Mouse (Mus musculus): ENCODE data around the gene Cbx3.
A peak's percentile ranks its signal among the peaks of the same experiment; 100 is the strongest.
"Not testable (repeated sequence)": the region's sequence is repeated elsewhere in the genome, so short reads cannot be mapped to it uniquely, and the experiment has no call there.

Gene Cbx3

DNA sequence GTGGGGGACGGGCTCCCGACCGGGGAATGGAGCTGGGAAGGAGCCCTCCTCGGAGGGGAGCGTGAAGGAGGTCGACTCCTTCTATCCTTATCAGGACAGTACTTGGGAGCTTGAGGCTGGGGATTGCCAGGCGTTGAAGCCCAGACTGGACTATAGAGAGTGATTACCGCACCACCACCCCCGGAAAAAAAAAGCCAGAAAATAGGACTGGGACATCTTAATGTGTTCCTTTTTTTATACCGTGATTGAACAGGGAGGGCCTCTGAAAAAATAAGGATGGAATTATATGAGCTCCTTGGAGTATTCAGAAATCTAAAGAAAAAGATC lies 982 bp downstream of the Cbx3 start:
- DNase-seq, result no peak

DNA sequence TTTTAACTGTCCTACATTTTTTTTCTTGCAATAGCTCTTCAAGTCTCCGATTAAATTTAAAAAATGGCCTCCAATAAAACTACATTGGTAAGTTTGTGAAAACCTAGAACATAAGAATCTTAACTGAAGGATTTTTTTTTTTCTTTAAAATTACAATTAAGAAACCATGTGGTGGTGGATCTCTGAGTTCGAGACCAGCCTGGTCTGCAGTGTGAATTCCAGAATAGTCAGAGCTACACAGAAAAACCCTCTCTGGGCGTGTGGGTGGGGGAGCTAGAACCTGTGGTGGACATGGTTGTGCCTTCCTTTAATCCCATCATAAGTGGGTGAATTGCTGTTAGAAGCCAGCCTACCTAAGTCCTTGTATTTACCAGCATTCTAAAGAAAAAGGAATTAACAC lies 1.6 kb downstream of the Cbx3 start:
- DNase-seq, result no peak

DNA sequence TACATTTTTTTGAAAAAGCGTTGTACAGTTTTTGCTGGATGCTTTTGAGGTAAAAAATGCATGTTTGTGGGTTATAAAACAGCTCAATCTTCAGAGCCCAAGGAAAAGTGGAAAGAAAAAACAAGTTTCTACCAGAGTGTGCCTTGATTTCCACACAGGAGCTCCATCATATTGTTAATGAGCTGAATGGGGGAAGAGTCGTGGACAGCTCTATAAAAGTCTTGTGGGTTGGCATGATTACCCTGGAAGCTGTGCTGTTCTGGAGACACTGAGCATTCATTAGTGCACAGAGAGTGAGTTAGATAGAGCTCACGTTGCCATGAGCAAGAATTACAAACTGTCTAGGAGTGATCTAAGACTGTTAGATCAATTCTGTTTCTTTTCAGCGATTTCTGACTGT lies 2.1 kb downstream of the Cbx3 start:
- DNase-seq, result no peak

DNA sequence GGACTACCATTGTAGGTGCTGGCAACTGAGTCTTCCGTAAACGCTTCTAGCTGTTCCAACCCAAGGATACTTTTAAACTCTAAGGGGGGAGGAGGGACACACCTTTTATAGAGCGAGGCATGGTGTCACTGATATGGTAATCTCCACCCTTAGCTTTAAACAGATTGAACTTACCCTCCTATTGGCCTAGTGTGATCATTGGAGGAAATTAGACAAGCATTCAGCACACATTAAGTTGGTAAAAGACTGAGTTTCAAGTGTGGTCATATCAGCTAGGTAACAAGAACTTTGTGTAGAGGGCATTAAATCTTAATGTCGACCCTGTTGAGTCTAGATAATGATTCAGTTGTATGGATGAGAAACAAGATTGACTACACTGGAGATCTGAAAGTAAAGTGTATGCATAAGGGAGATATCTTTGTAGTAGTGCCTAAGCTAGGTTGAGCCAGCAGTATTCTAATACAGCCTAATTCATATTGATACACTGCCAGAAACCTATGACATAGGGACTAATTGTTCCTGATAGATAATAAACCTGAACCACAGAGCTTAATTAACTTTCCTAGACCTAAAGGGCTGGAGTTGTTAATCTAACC lies 9.1 kb downstream of the Cbx3 start:
- no peak for DNase-seq

DNA sequence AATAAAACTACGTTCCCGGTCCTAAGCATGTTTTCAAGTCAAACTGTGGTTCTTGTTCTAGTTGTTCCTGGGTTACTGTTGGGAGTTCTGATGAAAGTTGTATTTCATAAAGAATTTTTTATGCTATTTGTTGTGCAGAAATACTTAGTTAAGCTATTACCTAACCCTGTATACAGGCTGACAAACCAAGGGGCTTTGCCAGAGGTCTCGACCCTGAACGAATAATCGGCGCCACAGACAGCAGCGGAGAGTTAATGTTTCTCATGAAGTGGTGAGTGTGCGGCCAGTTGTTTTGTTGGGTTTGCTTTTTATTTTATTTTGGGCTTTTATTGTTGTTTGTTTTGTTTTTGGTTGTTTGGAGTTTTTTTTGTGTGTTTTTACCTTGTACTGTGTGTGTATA lies 11.4 kb downstream of the Cbx3 start:
- DNase-seq, result no peak

DNA sequence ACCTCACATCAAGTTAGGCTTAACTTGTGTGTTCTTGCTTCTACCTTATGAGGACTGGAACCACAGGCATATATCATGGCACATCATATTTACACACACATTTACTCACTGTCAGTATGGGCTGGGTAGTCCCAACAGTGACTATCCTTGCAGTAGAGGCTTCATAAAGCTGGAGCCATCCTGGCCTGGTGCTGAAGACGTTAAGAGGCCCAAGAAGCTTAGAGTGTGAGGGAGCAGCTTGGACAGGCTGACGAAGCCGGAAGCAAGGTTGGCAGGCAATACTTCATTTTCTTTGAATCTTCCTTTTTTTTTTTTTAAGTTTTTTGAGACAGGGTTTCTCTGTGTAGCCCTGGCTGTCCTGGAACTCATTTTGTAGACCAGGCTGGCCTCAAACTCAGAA lies 13.7 kb downstream of the Cbx3 start:
- no peak for DNase-seq

DNA sequence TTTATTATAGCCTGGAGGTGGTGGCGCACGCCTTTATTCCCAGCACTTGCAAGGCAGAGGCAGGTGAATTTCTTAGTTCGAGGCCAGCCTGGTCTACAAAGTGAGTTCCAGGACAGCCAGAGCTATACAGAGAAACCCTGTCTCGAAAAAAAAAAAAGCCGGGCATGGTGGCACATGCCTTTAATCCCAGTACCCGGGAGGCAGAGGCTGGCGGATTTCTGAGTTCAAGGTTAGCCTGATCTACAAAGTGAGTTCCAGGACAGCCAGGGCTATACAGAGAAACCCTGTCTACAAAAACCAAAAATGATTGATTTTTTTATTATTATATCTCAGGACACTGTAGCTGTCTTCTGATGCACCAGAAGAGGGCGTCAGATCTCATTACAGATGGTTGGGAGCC lies 14.4 kb downstream of the Cbx3 start:
- not testable (repeated sequence) for DNase-seq

DNA sequence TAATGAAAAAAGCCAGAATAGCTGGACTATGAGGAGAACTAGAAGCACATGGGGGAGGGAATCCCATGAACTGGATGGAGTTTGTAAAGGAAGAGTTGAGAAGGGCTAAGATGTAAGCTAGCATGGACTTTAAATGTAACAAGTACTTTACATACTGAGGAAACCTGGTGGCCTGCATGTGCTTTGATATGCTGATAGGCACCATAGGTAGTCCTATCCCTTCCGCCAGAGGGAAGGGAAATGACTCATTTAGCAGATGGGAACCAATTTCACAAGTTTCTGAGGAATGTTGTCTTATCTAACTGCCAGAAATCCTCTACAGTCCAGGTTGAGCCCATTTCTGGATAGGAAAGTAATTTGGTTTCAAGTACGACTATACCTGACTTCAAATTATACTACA lies 15.5 kb downstream of the Cbx3 start:
- no peak for DNase-seq

DNA sequence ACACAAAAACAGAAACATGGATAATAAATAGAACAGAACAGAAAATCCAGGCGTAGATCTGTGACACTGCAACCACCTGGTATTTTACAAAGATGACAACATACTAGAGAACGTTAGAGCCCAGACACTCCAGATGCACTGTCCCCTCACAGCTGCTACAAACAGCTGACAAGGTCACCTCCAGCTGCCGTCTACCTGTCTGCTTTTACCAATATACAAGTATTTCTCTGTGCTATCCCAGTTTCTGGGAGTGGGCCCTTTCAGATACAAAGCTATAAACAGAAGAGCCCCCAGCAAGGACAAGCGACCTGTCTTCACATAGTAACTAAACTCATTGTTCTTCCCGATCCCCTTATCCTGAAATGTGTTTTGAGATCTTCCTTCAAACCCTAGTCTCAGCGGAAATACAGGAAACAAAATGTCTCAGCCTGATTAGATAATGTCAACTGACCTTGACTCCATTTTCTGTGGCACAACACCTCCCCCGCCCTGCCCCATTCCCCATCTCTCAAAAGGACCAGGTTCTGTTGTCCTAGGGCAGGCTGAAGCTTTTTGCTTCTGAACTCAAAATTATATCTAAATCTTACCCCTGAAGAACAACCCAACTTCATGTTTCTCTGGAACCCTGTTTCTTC lies 16.0 kb downstream of the Cbx3 start:
- DNase-seq, result no peak

DNA sequence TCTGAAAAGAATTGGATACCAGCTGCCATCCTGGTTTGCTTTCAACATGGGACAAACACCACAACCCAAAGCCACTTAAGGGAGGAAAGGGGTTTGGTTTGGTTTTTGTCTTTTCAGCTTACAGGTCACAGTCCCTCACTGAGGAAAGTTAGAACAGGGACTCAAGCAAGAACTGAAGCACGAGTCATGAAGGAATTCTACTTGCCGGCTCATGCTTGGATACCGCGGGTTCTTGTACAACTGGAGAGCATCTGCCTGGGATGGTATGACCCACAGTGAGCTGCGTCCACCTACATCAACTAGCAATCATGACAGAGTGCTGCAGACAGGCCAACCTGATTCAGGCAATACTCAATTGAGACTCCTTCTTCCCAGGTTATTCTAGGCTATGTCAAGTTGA lies 16.6 kb downstream of the Cbx3 start:
- DNase-seq, result no peak

DNA sequence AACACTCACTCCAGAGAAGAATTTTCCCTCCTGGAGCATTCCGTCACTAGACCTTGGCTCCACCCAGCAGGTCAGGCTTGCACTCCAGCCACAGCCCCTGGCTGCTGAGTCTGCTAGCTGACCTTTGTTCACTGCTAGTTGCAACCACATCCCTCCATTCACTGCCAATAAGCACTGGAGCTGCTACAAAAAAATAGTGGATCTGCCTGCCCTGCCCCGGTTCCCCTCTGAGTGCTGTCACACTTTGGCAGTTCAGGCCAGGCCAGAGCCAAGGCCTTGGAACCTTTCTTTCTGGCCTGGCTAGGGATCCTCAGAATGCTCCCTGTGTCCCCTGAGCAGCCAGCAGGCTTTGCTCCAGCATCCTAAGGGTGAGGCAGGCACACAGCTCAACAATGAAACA lies 19.6 kb downstream of the Cbx3 start:
- DNase-seq, result no peak

DNA sequence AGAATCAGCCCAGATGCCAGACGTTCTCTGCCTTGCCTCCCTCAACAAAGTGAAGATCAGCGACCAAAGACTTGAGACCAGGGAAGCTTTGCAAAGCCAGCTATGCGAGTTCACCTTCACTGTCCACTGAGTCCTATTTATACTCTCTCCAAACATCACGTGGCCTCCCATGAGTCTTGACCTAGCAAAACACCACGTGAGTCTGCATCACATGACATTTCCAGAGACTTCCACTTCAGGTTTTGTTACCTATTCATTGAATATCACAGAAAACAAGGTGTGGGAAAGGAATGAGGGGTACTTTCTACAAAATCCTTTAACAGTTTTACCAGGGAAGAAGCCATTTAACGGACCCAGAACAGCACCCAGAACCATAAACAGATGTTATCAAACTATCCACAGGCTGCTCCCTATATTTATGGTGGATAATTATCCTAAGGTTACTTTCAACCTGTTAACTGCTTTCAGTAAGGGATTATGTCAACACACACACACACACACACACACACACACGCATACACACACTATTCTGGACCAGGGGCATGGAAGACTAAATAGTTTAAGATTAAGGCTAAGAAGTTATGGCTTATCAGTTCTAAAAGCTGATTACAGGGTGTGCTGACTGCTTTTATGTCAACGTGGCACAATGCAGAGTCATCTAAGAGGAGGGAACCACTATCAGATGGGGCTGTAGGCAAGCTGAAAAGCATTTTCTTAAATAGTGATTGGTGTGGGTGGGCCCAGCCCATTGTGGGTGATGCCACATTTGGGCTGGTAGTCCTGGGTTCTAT lies 27.4 kb downstream of the Cbx3 start:
- no peak for DNase-seq

DNA sequence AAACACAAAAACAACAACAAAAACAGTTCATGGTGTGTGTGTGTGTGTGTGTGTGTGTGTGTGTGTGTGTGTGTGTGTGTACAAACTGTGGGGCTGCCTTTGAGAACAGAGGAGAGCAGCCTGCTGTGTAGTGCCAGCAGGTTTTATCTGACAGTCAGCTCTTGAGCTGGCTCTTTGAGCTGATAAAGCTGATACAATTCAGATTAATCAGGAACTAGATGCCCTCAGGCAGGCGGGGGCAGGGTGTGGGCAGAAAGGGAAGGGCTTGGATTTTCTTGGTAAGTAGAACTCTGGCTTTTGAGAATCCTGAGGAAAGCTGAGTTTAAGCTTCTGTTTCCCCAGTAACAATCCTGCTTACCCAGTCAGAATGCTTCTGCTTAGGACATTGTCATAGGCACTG lies 35.5 kb downstream of the Cbx3 start:
- DNase-seq, result no peak

DNA sequence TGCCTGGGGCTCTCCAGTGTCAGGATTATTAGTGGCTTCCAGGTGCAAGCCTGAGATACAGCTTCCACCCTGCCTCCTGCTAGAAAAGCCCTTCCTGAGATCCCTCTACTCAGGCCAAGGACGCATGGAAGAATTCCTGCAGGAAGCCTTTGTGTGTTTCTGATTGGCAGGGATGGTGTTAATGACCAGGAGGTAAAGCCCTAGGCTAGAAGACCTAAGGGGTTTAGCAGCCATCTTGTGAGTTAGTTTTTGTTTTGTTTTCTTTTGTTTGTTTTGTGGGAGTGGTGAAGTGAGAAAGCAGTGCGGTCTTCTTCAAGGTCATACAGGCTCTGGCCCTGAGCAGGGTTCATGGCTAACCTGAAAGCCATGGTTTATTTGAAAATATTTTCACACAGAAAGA lies 37.4 kb downstream of the Cbx3 start:
- DNase-seq, result no peak

DNA sequence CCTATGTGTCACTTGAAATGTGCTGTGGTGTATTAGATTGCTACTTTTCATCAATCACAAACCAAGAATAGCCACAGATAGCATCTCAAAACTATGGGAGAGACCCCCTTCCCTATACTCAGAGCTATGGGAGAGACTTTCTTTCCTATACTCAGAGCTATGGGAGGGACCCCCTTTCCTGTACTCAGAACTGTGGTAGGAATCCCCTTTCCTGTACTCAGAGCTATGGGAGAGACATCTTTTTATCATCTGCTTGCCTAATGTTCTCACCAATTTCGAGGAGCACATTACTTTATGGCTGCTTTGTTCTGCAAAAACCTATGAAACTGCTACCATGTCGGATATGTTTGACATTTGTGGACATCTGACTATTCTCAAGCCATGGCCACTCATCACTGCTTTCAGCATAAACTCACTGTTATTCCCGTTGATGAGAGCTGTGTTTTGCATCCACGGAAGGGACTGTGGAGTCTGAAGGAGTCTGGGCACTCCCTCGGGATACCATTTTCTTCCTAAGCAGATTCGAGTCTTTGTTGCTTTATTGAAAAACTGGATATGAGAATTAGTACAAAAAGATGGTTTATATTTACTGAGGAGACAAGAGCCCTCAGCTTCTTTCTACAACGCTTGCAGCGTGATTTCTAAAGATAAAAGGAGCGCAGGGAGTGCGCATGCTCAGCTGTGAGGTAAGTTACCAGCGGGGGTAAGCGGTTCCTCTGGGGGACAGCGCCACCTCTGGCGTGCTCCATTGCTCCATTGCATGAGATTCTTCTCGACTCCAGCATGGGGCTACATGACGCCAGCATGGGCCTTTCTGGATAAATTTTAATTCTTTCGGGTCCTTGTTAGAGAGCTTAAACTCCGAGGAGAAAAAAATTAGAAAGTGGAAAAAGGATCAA lies 38.8 kb downstream of the Cbx3 start:
- peak; percentile 55 for DNase-seq

DNA sequence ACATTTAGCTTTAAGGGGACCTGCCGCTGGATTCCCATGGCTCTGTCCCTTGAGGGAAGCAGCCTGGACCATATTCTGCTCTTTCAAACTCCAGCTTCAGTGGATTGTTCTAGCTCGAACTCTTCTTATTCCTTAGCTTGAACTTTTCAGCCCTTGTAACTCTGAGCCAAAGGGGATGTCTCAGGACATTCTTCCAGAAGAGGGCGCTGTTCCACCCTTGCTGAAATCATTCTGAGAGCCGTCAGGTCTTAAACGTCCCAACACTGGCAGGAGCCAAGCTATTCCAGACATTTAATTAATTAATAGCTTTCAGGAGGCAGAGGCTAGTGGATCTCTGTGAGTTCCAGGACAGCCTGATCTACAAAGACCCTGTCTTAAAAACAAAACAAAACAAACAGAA lies 39.9 kb downstream of the Cbx3 start:
- no peak for DNase-seq

DNA sequence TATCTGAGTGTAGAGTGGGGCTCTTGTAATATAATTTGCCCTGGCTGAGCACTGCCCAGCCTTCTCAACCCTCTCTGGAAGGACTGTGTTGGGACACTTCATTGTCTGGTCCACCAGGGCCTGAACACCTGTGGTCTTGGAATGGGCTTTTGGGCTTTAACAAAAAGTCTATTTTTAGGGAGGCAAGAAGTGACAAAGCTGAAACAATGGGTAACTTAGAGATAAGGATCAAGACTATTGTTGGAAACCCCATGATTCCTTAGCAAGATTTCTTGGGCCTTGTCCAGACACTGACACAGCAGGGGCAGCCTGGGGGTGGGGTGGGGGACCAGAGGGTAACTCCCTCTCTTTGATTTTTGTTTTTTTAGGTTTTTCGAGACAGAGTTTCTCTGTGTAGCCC lies 40.8 kb downstream of the Cbx3 start:
- no peak for DNase-seq

DNA sequence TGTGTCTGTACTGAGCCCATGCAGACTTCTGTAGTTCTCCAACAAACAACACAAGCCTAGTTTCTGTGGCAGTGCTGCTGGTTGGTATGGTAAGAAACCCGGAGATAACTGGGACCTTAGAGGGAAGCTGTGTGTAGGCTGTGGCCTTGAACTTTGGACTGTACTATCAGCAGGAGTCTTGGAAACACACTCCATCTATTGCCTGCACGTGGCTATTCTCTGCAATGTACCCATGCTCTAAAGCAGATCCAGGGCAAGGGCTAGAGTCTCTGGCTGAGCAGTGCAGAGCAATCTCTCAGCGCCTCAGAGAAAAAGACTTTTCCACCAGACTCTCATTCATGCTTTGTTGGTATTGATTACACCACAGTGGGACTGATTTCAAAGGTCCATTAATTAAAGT lies 43.6 kb downstream of the Cbx3 start:
- DNase-seq, result no peak

DNA sequence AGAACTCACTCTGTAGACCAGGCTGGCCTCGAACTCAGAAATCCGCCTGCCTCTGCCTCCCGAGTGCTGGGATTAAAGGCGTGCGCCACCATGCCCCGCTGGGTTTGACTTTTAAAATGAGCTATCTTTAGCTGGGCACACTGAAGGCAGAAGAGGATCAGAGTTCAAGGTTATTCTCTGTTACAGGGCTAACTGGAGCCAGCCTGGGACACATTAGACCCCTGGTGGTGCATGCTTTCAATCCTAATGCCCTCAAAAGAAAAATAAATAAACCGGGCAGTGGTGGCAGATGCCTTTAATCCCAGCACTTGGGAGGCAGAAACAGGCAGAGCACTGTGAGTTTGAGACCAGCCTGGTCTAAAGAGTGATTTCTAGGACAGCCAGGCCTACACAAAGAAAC lies 44.7 kb downstream of the Cbx3 start:
- DNase-seq, result no peak

DNA sequence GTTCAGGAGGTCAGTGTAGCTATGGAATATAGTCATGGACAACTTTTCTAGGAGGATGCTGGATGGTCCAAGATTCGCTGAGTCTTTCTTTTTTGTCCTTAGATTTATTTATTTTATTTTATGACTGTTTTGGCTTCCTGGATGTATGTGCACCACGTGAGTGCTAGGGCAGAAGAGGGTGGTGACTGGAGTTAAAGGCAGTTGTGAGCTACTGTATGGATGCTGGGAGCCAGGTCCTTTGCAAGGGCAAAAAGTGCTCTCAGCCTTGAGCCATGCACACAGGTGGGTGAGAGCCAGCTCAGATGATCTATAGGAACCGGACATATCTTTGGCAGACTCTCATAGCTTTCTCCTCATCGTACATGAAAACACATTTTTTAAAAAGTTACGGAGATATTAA lies 53.1 kb downstream of the Cbx3 start:
- DNase-seq, result no peak

DNA sequence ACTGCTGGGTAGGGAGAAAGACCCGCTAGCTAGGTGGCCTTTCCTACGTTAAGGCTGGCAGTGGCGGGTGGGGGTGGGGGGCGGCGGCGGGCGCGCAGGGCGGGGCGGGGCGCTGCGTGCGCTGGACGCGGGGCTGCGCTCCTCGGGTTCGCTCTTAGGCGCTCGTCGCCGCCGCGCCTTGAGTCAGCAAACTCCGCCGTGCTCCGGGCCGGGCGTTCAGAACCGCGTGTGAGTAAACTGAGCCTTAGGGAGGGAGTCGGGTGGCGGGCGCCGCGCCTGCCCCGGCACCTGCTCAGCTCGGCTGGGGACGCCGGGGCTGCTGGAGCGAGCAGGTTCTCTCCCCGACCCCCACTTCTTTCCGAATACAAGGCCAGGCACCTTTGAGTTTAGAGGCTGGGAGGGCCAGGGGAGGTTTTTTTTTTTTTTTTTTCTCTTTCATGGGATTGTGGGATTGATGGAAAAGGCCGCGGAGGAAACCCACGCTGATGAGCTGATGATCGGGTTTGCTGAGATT lies 53.7 kb downstream of the Cbx3 start, which contains the start of gene Snx10:
Gene Snx10 (plus strand): TSS at position 95 of the 514 bp plus-strand sequence.
- peak; percentile 72 for DNase-seq

DNA sequence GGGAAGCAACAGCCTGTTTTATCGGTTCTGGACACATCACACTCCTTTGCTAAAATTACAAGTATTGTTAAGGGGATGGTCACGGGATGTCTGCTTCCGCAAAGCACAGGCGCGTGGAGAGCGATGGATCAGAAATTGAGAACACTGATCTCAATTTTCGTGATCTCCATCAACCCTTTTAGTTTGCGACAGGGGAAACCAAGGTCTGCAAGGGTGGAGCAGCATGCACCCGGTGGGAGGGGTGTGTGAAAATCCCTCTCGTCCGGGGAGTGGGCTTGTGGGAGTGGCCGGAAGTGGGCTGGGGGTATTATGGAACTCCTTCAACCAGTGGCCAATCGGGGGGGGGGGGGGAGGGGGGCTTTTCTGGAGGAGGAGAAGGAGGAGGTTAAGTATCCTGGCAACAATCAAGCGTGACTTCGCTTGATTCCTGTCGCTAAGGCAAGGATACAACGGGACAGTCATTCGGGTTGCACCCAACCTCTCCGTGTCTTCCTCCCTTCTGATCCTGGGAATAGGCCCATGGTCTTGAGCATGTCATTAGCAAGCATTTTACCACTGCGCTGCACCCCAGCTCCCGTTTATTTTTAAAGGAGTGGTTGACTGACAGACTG lies 54.3 kb downstream of the Cbx3 start:
- peak; percentile 44 for DNase-seq

DNA sequence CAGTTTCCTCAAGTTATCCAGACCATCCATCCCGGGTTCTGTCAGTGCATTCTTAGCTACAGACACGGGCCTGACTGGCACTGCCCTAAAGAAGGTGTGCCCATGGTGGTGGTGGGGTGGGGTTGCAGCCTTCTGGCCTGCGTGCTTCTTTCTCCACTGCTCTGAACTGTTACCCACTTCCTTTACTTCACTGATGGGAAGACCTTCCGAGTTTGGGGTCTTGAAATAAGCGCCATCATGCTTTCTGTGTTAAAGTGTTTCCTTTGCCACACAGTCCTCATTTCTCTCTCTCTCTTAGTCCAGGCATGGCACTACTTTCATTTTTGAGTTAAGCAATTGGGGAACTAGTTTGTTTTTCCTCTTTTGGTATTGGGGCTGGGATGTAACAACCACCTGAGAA lies 54.8 kb downstream of the Cbx3 start:
- no peak for DNase-seq
